Mouse (Mus musculus): ENCODE data around the gene Cetn2.
A peak's percentile ranks its signal among the peaks of the same experiment; 100 is the strongest.

The Cetn2 gene

GRCm38 (mm10) chrX:72917884-72918681, at the start of gene Cetn2, which contains the start of gene Nsdhl:
Gene Cetn2 (minus strand): TSS chrX:72918411.
Gene Nsdhl (plus strand): TSS chrX:72918557.
- peak; percentile 56 for DNase-seq (ENCODE audit: extremely low spot score, low read depth, low spot score)

GRCm38 (mm10) chrX:72962743-72963142, 44.5 kb upstream of the Cetn2 start:
- DNase-seq (ENCODE audit: extremely low spot score, low read depth, low spot score), result no peak

GRCm38 (mm10) chrX:72961511-72961910, 43.3 kb upstream of the Cetn2 start:
- no peak for DNase-seq (ENCODE audit: extremely low spot score, low read depth, low spot score)

GRCm38 (mm10) chrX:72960431-72960830, 42.2 kb upstream of the Cetn2 start:
- DNase-seq (ENCODE audit: extremely low spot score, low read depth, low spot score), result no peak

GRCm38 (mm10) chrX:72956486-72956885, 38.3 kb upstream of the Cetn2 start:
- no peak for DNase-seq (ENCODE audit: extremely low spot score, low read depth, low spot score)

- no peak for DNase-seq (ENCODE audit: extremely low spot score, low read depth, low spot score)
Measured at GRCm38 (mm10) chrX:72953464-72953863, 35.3 kb upstream of the Cetn2 start.

GRCm38 (mm10) chrX:72921391-72921790, 3.2 kb upstream of the Cetn2 start:
- no peak for DNase-seq (ENCODE audit: extremely low spot score, low read depth, low spot score)

GRCm38 (mm10) chrX:72918682-72919059, 460 bp upstream of the Cetn2 start:
- no peak for DNase-seq (ENCODE audit: extremely low spot score, low read depth, low spot score)

GRCm38 (mm10) chrX:72911611-72912010, 6.6 kb downstream of the Cetn2 start:
- no peak for DNase-seq (ENCODE audit: extremely low spot score, low read depth, low spot score)

- DNase-seq (ENCODE audit: extremely low spot score, low read depth, low spot score), result peak; percentile 30
Measured at GRCm38 (mm10) chrX:72908404-72908741, 9.8 kb downstream of the Cetn2 start.

- no peak for DNase-seq (ENCODE audit: extremely low spot score, low read depth, low spot score)
Measured at GRCm38 (mm10) chrX:72907619-72908403, 10.4 kb downstream of the Cetn2 start.

GRCm38 (mm10) chrX:72902530-72902929, 15.7 kb downstream of the Cetn2 start:
- no peak for DNase-seq (ENCODE audit: extremely low spot score, low read depth, low spot score)

- no peak for DNase-seq (ENCODE audit: extremely low spot score, low read depth, low spot score)
Measured at GRCm38 (mm10) chrX:72896055-72896437, 22.2 kb downstream of the Cetn2 start.

- no peak for DNase-seq (ENCODE audit: extremely low spot score, low read depth, low spot score)
Measured at GRCm38 (mm10) chrX:72895388-72896054, 22.7 kb downstream of the Cetn2 start.

Data from hindlimb bud, embryonic 11.5 days (tissue).